Mouse (Mus musculus): ENCODE measurements around the gene 1190005I06Rik.

GRCm38 (mm10) chr8:120585521-120585920 is 61.9 kb downstream of the 1190005I06Rik start:
- TF ChIP-seq CTCF (IDR thresholded peaks at IDR 0.05; ENCODE audit: low read depth, low read length) (no peak), POLR2A (IDR thresholded peaks at IDR 0.05; ENCODE audit: extremely low read depth, insufficient read depth, low read length) (no peak)

All from liver, adult 2 months (tissue).